Mouse (Mus musculus): ENCODE data around the gene BC048671. TPM values are rescaled to one million over a fixed set of nuclear protein-coding genes. Genes with fewer than 3 reads are reported as not detected.

The BC048671 gene
- not detected in 2 replicates for polyA plus RNA-seq (2015; fragmentation: Nextera tagmentation; extraction: Ambion mirVana)

DNA sequence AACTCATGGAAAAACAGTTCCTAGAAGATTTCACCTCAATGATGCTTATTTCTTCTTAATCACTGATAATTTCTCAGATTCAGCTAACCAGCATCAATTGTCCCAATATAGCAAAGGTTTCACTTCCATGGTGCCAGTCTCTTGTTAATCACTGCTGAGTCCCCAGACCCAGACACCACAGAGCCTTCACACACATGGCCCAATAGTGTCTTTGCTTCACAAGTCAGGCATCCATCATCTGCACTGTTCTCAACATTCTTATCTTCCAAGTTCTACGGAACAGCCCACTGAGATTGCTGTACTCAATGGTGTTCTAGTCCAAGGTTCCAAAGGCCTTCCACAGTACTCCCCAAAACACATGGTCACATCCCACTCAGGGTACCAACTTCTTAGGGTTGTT lies at the start of gene BC048671:
BC048671 (plus strand) TSS at position 301 of the 400 bp plus-strand sequence.
- H3K36me3 ChIP-seq (ENCODE audit: control insufficient read depth, insufficient read depth) = no peaks in the 10 kb centered on the region
- no peaks in the 10 kb centered on the region for H3K27me3 ChIP-seq (replicated peaks; ENCODE audit: control insufficient read depth, insufficient read depth, low read length)
- H3K9me3 ChIP-seq (ENCODE audit: control insufficient read depth, low read length) = no peaks in the 10 kb centered on the region
- ATAC-seq = no peak
- 93% methylated on average over 1 of the region's 1 CpGs for WGBS
- H3K27ac ChIP-seq (ENCODE audit: low read length) = no peak within 1 kb of the TSS
- H3K4me1 ChIP-seq (replicated peaks; ENCODE audit: control insufficient read depth, insufficient read depth, low read length) = no peaks in the 10 kb centered on the region
- H3K4me3 ChIP-seq (replicated peaks; ENCODE audit: low read length) = no peak within 1 kb of the TSS
- no peak within 1 kb of the TSS for H3K9ac ChIP-seq (replicated peaks; ENCODE audit: low read depth, low read length)
- H3K4me2 ChIP-seq (ENCODE audit: low read length) = no peak within 1 kb of the TSS

- no peaks in the 10 kb centered on the region for H3K36me3 ChIP-seq (ENCODE audit: control insufficient read depth, insufficient read depth)
- H3K27me3 ChIP-seq (replicated peaks; ENCODE audit: control insufficient read depth, insufficient read depth, low read length) = no peaks in the 10 kb centered on the region
- no peaks in the 10 kb centered on the region for H3K9me3 ChIP-seq (ENCODE audit: control insufficient read depth, low read length)
- H3K9ac ChIP-seq (replicated peaks; ENCODE audit: low read depth, low read length) = no peak overlapping the region
- H3K27ac ChIP-seq (ENCODE audit: low read length) = no peak overlapping the region
- H3K4me2 ChIP-seq (ENCODE audit: low read length) = no peak overlapping the region
- ATAC-seq = no peak
- 51% methylated on average over 12 of the region's 12 CpGs for WGBS
- no peak overlapping the region for H3K4me3 ChIP-seq (replicated peaks; ENCODE audit: low read length)
- H3K4me1 ChIP-seq (replicated peaks; ENCODE audit: control insufficient read depth, insufficient read depth, low read length) = no peaks in the 10 kb centered on the region
Observed at GRCm38 (mm10) chr6:90288265-90288664, 12.8 kb upstream of the BC048671 start.

DNA sequence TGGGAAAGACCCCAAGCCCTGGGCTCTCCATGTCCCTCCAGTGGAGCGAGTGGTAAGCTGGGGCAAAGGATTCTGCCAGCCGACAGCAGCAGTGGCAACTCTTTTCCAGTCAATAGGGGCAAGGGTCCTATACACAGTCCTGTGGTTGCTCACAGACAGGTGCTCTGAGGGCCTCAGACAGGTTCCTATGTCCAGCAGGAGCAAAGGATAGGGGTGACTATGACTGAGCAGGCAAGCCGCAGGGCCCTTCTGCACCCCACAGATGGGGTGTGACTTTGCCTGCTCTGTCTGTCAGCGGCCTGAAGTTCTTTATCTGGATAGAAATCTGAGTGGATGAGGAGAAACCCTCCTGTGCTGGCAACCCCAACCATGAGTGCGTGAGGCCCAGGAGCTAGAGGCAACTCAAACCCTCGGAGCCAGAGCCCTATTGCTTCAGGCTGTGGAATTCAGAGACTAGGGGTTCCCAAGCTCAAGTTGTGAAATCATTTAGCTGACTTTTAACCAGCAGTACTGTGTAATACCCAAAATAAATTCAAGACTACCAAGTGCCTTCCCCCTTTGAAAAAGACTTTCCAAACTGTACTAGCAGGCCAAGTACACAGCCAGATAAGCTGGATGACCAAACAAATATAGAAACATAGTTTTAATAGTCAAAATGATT lies 5.4 kb downstream of the BC048671 start:
- no peak overlapping the region for H3K4me2 ChIP-seq (ENCODE audit: low read length)
- H3K27ac ChIP-seq (ENCODE audit: low read length) = no peak overlapping the region
- H3K9me3 ChIP-seq (ENCODE audit: control insufficient read depth, low read length) = 0 out of 2 replicates have a peak, but pooled peaks cover 3% of the 10 kb centered on the region
- no peaks in the 10 kb centered on the region for H3K4me1 ChIP-seq (replicated peaks; ENCODE audit: control insufficient read depth, insufficient read depth, low read length)
- no peak for ATAC-seq
- H3K27me3 ChIP-seq (replicated peaks; ENCODE audit: control insufficient read depth, insufficient read depth, low read length) = no peaks in the 10 kb centered on the region
- 90% methylated on average over 6 of the region's 6 CpGs for WGBS
- H3K4me3 ChIP-seq (replicated peaks; ENCODE audit: low read length) = no peak overlapping the region
- H3K36me3 ChIP-seq (ENCODE audit: control insufficient read depth, insufficient read depth) = no peaks in the 10 kb centered on the region
- no peak overlapping the region for H3K9ac ChIP-seq (replicated peaks; ENCODE audit: low read depth, low read length)

- H3K9me3 ChIP-seq (ENCODE audit: control insufficient read depth, low read length) = 0 out of 2 replicates have a peak, but pooled peaks cover 3% of the 10 kb centered on the region
- H3K27me3 ChIP-seq (replicated peaks; ENCODE audit: control insufficient read depth, insufficient read depth, low read length) = no peaks in the 10 kb centered on the region
- no peaks in the 10 kb centered on the region for H3K36me3 ChIP-seq (ENCODE audit: control insufficient read depth, insufficient read depth)
- H3K4me2 ChIP-seq (ENCODE audit: low read length) = no peak overlapping the region
- H3K4me1 ChIP-seq (replicated peaks; ENCODE audit: control insufficient read depth, insufficient read depth, low read length) = no peaks in the 10 kb centered on the region
- WGBS = 86% methylated on average over 87 of the region's 87 CpGs
- H3K4me3 ChIP-seq (replicated peaks; ENCODE audit: low read length) = no peak overlapping the region
- no peak overlapping the region for H3K27ac ChIP-seq (ENCODE audit: low read length)
- ATAC-seq = no peak
- H3K9ac ChIP-seq (replicated peaks; ENCODE audit: low read depth, low read length) = no peak overlapping the region
Observed at GRCm38 (mm10) chr6:90308839-90309778, 8.1 kb downstream of the BC048671 start.

DNA sequence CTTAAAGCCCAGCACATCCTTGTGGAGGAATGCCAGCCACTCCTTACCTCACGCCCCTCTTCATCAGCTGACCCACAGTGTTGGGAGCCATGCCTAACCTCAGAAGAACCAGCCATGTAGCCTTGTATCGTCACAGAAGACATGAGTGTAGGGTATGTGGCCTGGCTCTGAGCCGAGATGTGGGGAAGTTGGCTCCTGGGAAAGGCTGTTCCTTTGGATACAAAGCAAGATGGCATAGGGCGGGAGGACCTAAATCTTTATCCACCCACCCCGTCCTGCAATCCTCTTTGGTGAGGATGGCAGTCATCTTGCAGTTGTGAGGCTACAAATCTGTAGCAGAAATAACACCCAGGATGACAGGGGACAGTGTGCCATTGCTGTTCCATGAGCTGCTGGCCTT lies 14.9 kb downstream of the BC048671 start:
- Histone ChIP-seq H3K27me3 (replicated peaks; ENCODE audit: control insufficient read depth, insufficient read depth, low read length) (no peaks in the 10 kb centered on the region), H3K4me2 (ENCODE audit: low read length) (no peak overlapping the region), H3K4me1 (replicated peaks; ENCODE audit: control insufficient read depth, insufficient read depth, low read length) (no peaks in the 10 kb centered on the region), H3K27ac (ENCODE audit: low read length) (no peak overlapping the region), H3K4me3 (replicated peaks; ENCODE audit: low read length) (no peak overlapping the region), H3K9ac (replicated peaks; ENCODE audit: low read depth, low read length) (no peak overlapping the region), H3K36me3 (ENCODE audit: control insufficient read depth, insufficient read depth) (no peaks in the 10 kb centered on the region), H3K9me3 (ENCODE audit: control insufficient read depth, low read length) (no peaks in the 10 kb centered on the region)
- ATAC-seq = no peak
- WGBS = 86% methylated on average over 5 of the region's 5 CpGs

DNA sequence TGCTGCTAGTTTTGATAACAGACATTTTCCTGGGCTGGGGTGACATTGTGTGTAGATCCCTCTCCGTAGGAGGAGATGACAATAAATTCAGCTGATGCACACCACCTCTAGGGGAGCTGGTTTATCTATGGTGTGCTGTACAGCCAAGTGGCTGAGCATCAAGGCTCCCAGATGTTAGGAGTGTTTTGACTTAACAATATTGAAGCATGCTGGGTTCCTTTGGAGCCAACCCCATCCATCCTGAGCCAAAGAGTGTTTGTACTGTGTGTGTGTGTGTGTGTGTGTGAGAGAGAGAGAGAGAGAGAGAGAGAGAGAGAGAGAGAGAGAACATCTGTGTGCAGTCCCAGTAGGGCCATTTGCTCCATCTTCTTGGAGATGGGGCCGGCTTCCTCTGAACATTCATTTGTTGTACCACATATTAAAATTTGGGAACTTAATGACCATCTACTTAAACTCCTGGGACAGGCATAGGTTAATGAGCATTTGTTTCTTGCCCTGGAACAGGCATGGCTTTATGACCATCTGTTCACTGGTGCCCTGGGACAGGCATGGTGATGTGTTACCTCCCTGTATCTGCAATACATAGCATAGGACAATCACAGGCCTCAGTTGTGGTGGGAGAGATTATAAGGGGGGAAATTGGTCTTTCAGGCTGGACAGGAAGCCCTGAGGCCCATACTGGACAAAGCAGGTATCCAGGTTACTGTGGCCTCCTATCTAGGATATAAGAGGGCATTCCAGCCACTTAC lies 16.7 kb downstream of the BC048671 start:
- H3K4me3 ChIP-seq (replicated peaks; ENCODE audit: low read length) = no peak overlapping the region
- no peaks in the 10 kb centered on the region for H3K27me3 ChIP-seq (replicated peaks; ENCODE audit: control insufficient read depth, insufficient read depth, low read length)
- no peaks in the 10 kb centered on the region for H3K4me1 ChIP-seq (replicated peaks; ENCODE audit: control insufficient read depth, insufficient read depth, low read length)
- no peak overlapping the region for H3K27ac ChIP-seq (ENCODE audit: low read length)
- 80% methylated on average over 2 of the region's 2 CpGs for WGBS
- H3K4me2 ChIP-seq (ENCODE audit: low read length) = no peak overlapping the region
- no peak for ATAC-seq
- H3K9me3 ChIP-seq (ENCODE audit: control insufficient read depth, low read length) = no peaks in the 10 kb centered on the region
- no peaks in the 10 kb centered on the region for H3K36me3 ChIP-seq (ENCODE audit: control insufficient read depth, insufficient read depth)
- H3K9ac ChIP-seq (replicated peaks; ENCODE audit: low read depth, low read length) = no peak overlapping the region

GRCm38 (mm10) chr6:90319019-90319418 lies 18.0 kb downstream of the BC048671 start:
- ATAC-seq = no peak
- Histone ChIP-seq H3K27ac (ENCODE audit: low read length) (no peak overlapping the region), H3K4me2 (ENCODE audit: low read length) (no peak overlapping the region), H3K36me3 (ENCODE audit: control insufficient read depth, insufficient read depth) (no peaks in the 10 kb centered on the region), H3K4me1 (replicated peaks; ENCODE audit: control insufficient read depth, insufficient read depth, low read length) (no peaks in the 10 kb centered on the region), H3K27me3 (replicated peaks; ENCODE audit: control insufficient read depth, insufficient read depth, low read length) (no peaks in the 10 kb centered on the region), H3K9me3 (ENCODE audit: control insufficient read depth, low read length) (no peaks in the 10 kb centered on the region), H3K4me3 (replicated peaks; ENCODE audit: low read length) (no peak overlapping the region), H3K9ac (replicated peaks; ENCODE audit: low read depth, low read length) (no peak overlapping the region)
- 95% methylated on average over 2 of the region's 2 CpGs for WGBS

DNA sequence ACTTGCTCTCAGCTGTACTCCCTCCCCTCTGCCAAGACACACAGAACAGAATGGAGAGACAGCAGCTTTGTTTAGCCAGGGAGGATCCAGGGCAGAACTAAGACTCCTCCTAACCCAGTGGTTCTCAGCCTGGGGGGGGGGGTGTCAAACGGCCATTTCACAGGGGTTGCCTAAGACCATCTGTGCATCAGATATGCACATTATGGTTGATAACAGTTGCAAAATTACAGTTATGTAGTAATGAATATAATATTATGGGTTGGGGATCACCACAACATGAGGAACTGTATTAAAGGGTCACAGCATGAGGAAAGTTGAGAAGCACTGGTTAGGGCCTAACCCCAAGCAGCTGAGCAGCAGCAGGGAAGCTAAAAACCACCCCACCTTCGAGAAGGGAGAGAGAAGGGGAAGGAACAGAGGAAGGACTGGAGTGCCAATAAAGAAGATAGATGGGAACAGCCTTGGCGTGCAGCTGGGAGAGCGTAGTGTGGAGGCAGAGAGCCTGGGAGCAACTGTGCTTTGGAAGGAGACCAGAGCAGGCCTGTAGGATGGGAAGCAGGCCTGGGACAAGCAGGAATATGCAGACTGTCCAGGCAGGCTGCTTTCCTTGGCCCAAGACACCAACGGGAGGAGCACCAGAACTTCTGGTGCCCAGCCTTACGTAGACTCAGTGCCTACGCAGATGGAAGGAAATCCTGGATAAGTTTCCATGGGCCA lies 18.6 kb downstream of the BC048671 start:
- 75% methylated on average over 7 of the region's 7 CpGs for WGBS
- peak; percentile 4; the same call in 1 of the 2 replicates for ATAC-seq

More for the DNA sequence above, 18.6 kb downstream of the BC048671 start:
- H3K4me1 ChIP-seq (replicated peaks; ENCODE audit: control insufficient read depth, insufficient read depth, low read length) = no peaks in the 10 kb centered on the region; the same call in 1 of the 2 replicates
- H3K9ac ChIP-seq (replicated peaks; ENCODE audit: low read depth, low read length) = no peak overlapping the region
- H3K36me3 ChIP-seq (ENCODE audit: control insufficient read depth, insufficient read depth) = no peaks in the 10 kb centered on the region
- no peak overlapping the region for H3K4me3 ChIP-seq (replicated peaks; ENCODE audit: low read length)
- no peak overlapping the region for H3K27ac ChIP-seq (ENCODE audit: low read length)
- H3K27me3 ChIP-seq (replicated peaks; ENCODE audit: control insufficient read depth, insufficient read depth, low read length) = no peaks in the 10 kb centered on the region
- no peaks in the 10 kb centered on the region for H3K9me3 ChIP-seq (ENCODE audit: control insufficient read depth, low read length)
- no peak overlapping the region for H3K4me2 ChIP-seq (ENCODE audit: low read length)
